Mouse (Mus musculus) lung, embryonic 16.5 days (tissue): ENCODE results near the gene Scarb2. TPM values are rescaled to one million over a fixed set of nuclear protein-coding genes. Genes with fewer than 3 reads are reported as not detected.

Experiments
- ATAC-seq: fragments of 200-750 bp; cut with Nextera tagmentation; 2 replicates; pipeline ENCODE4 v1.8.0; 2017; ENCODE audit warnings: low read depth, mild to moderate bottlenecking, moderate library complexity
- H3K27ac ChIP-seq: fragments of 300-500 bp; sonication (generic); 2 replicates; pipeline ENCODE4 v1.5.1; 2014; ENCODE audit warnings: mild to moderate bottlenecking, control low read depth, low read length
- H3K27me3 ChIP-seq: fragments of 300-500 bp; sonication (generic); 2 replicates; pipeline ENCODE4 v1.6.1; 2014; ENCODE audit warnings: low read depth, low read length, mixed read lengths; ENCODE audit not compliant: control insufficient read depth, insufficient read depth
- H3K36me3 ChIP-seq: fragments of 300-500 bp; sonication (generic); 2 replicates; pipeline ENCODE4 v1.6.1; 2014; ENCODE audit warnings: low read length; ENCODE audit not compliant: control insufficient read depth, insufficient read depth
- H3K4me1 ChIP-seq: fragments of 300-500 bp; sonication (generic); replicated peaks from 2 replicates; pipeline ENCODE4 v1.6.1; 2014; ENCODE audit warnings: low read length, mixed read lengths; ENCODE audit not compliant: control insufficient read depth, insufficient read depth
- H3K4me2 ChIP-seq: fragments of 300-500 bp; sonication (generic); 2 replicates; pipeline ENCODE4 v1.6.1; 2014; ENCODE audit warnings: low read depth, low read length, control low read depth
- H3K4me3 ChIP-seq: fragments of 300-500 bp; sonication (generic); 2 replicates; pipeline ENCODE4 v1.5.1; 2014; ENCODE audit warnings: mild to moderate bottlenecking, low read length, control low read depth
- H3K9ac ChIP-seq: fragments of 300-500 bp; sonication (generic); 2 replicates; pipeline ENCODE4 v1.6.1; 2014; ENCODE audit warnings: low read length, control low read depth
- H3K9me3 ChIP-seq: fragments of 300-500 bp; sonication (generic); 2 replicates; pipeline ENCODE4 v1.6.1; 2016; ENCODE audit warnings: low read length; ENCODE audit not compliant: control insufficient read depth
- WGBS: fragments of 180-500 bp; shearing (Covaris S2); extraction: QIAGEN DNeasy Blood & Tissue Kit; methylation state at CpG from one replicate; pipeline ENCODE4 v1.1.7; 2014; 5-methylcytosine and 5-hydroxymethylcytosine counted together
- polyA plus RNA-seq: library from polyadenylated mRNA; unstranded; fragments of >200 nt; fragmentation: Nextera tagmentation; extraction: Ambion mirVana; gene quantifications from 2 replicates; pipeline ENCODE4 v1.2.1, GENCODE M21; 2015

The Scarb2 gene
- polyA plus RNA-seq, 1 experiment from 2014 or later, result 18.6 TPM

- peak; percentile 99 for ATAC-seq
- H3K4me1 ChIP-seq, result peaks cover 8% of the 10 kb centered on the region; the same call in 1 of the 2 replicates
- peak within 1 kb of the TSS; percentile 93 for H3K9ac ChIP-seq
- H3K4me2 ChIP-seq, result peak within 1 kb of the TSS; percentile 96
- no peaks in the 10 kb centered on the region for H3K27me3 ChIP-seq
- H3K27ac ChIP-seq, result peak within 1 kb of the TSS; percentile 87
- peaks cover 2% of the 10 kb centered on the region; the same call in 1 of the 2 replicates for H3K36me3 ChIP-seq
- WGBS, result under 1% methylated on average over 34 of the region's 34 CpGs
- peak within 1 kb of the TSS; percentile 83 for H3K4me3 ChIP-seq
- H3K9me3 ChIP-seq, result no peaks in the 10 kb centered on the region
Observed at GRCm38 (mm10) chr5:92435025-92435584, 71.5 kb downstream of the Scarb2 start, which contains the start of gene Nup54. Gene Nup54 (minus strand): TSS chr5:92435219.

- Histone ChIP-seq H3K9me3 (no peaks in the 10 kb centered on the region), H3K4me2 (peak overlapping the region; percentile 96), H3K27me3 (no peaks in the 10 kb centered on the region), H3K4me1 (peaks cover 8% of the 10 kb centered on the region; the same call in 1 of the 2 replicates), H3K9ac (peak overlapping the region; percentile 93), H3K4me3 (peak overlapping the region; percentile 83), H3K27ac (peak overlapping the region; percentile 87), H3K36me3 (peaks cover 2% of the 10 kb centered on the region; the same call in 1 of the 2 replicates)
- peak; percentile 74 for ATAC-seq
- WGBS, result 0% methylated on average over 18 of the region's 39 CpGs
Observed at GRCm38 (mm10) chr5:92434571-92434985, 72.1 kb downstream of the Scarb2 start.

GRCm38 (mm10) chr5:92434070-92434469 is 72.6 kb downstream of the Scarb2 start:
- no peak for ATAC-seq
- under 1% methylated on average over 12 of the region's 12 CpGs for WGBS
- H3K27me3 ChIP-seq, result no peaks in the 10 kb centered on the region
- H3K36me3 ChIP-seq, result peaks cover 4% of the 10 kb centered on the region; the same call in 1 of the 2 replicates
- peak overlapping the region; percentile 83 for H3K4me3 ChIP-seq
- H3K4me2 ChIP-seq, result peak overlapping the region; percentile 96
- H3K9ac ChIP-seq, result peak overlapping the region; percentile 93
- H3K4me1 ChIP-seq, result peaks cover 8% of the 10 kb centered on the region; the same call in 1 of the 2 replicates
- no peaks in the 10 kb centered on the region for H3K9me3 ChIP-seq
- no peak overlapping the region for H3K27ac ChIP-seq

GRCm38 (mm10) chr5:92431611-92432010 is 75.0 kb downstream of the Scarb2 start:
- no peak overlapping the region for H3K4me2 ChIP-seq
- H3K4me3 ChIP-seq, result no peak overlapping the region
- H3K27ac ChIP-seq, result no peak overlapping the region
- H3K9me3 ChIP-seq, result no peaks in the 10 kb centered on the region
- no peak overlapping the region for H3K9ac ChIP-seq
- 69% methylated on average over 7 of the region's 7 CpGs for WGBS
- no peaks in the 10 kb centered on the region for H3K27me3 ChIP-seq
- no peak for ATAC-seq
- H3K4me1 ChIP-seq, result peaks cover 8% of the 10 kb centered on the region; the same call in 1 of the 2 replicates
- H3K36me3 ChIP-seq, result peaks cover 18% of the 10 kb centered on the region

- ATAC-seq, result no peak
- Histone ChIP-seq H3K9me3 (no peaks in the 10 kb centered on the region), H3K4me2 (no peak overlapping the region), H3K9ac (no peak overlapping the region), H3K27me3 (no peaks in the 10 kb centered on the region), H3K4me1 (peaks cover 8% of the 10 kb centered on the region; the same call in 1 of the 2 replicates), H3K36me3 (peaks cover 21% of the 10 kb centered on the region), H3K27ac (no peak overlapping the region), H3K4me3 (no peak overlapping the region)
- 85% methylated on average over 5 of the region's 5 CpGs for WGBS
Observed at GRCm38 (mm10) chr5:92430723-92431122, 75.9 kb downstream of the Scarb2 start.

- ATAC-seq, result no peak
- Histone ChIP-seq H3K4me3 (no peak overlapping the region), H3K9me3 (no peaks in the 10 kb centered on the region), H3K27ac (no peak overlapping the region), H3K27me3 (no peaks in the 10 kb centered on the region), H3K4me2 (no peak overlapping the region), H3K9ac (no peak overlapping the region), H3K36me3 (peaks cover 52% of the 10 kb centered on the region), H3K4me1 (no peaks in the 10 kb centered on the region)
- whole genome bisulfite sequencing, result 91% methylated on average over 11 of the region's 11 CpGs
Observed at GRCm38 (mm10) chr5:92424126-92424525, 82.5 kb downstream of the Scarb2 start.

- 78% methylated on average over 8 of the region's 8 CpGs for WGBS
- Histone ChIP-seq H3K4me3 (no peak overlapping the region), H3K4me2 (no peak overlapping the region), H3K27me3 (no peaks in the 10 kb centered on the region), H3K9me3 (no peaks in the 10 kb centered on the region), H3K4me1 (no peaks in the 10 kb centered on the region), H3K27ac (no peak overlapping the region), H3K36me3 (peaks cover 25% of the 10 kb centered on the region), H3K9ac (no peak overlapping the region)
- ATAC-seq, result no peak
Observed at GRCm38 (mm10) chr5:92413982-92414375, 92.7 kb downstream of the Scarb2 start.

GRCm38 (mm10) chr5:92413271-92413981 is 93.2 kb downstream of the Scarb2 start:
- no peak overlapping the region for H3K4me2 ChIP-seq
- H3K4me3 ChIP-seq, result no peak overlapping the region
- H3K27ac ChIP-seq, result no peak overlapping the region
- H3K9ac ChIP-seq, result no peak overlapping the region
- H3K9me3 ChIP-seq, result no peaks in the 10 kb centered on the region
- no peak for ATAC-seq
- 80% methylated on average over 11 of the region's 11 CpGs for WGBS
- no peaks in the 10 kb centered on the region for H3K27me3 ChIP-seq
- no peaks in the 10 kb centered on the region for H3K4me1 ChIP-seq
- H3K36me3 ChIP-seq, result peaks cover 22% of the 10 kb centered on the region

GRCm38 (mm10) chr5:92411461-92412140 is 95.0 kb downstream of the Scarb2 start:
- ATAC-seq, result no peak
- peaks cover 6% of the 10 kb centered on the region; the same call in 1 of the 2 replicates for H3K36me3 ChIP-seq
- no peaks in the 10 kb centered on the region for H3K27me3 ChIP-seq
- H3K9me3 ChIP-seq, result no peaks in the 10 kb centered on the region
- H3K9ac ChIP-seq, result no peak overlapping the region
- H3K4me2 ChIP-seq, result no peak overlapping the region
- WGBS, result 53% methylated on average over 7 of the region's 7 CpGs
- no peak overlapping the region for H3K27ac ChIP-seq
- no peak overlapping the region for H3K4me3 ChIP-seq
- H3K4me1 ChIP-seq, result no peaks in the 10 kb centered on the region
